Mouse (Mus musculus): ENCODE data around the gene Prom2.

DNA sequence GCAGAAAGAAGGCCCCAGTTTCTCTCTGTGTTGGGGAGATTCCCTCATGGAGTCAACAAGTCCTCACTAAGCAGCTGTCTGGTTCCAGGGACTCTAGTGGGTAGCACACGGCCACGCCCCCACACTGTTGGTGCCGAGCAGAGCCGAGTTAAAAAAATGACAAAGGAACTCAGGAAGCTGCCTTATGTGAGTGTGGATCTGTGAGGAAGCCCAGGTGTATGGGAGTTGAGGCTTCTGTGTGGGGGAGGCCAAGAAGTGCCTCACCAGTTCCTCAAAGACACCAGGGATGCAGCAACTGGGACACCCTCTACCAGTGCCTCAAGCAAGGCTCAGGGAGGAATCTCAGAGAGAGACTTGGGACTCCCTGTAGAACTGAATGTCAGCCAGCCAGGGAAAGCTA lies 62.1 kb downstream of the Prom2 start:
- TF ChIP-seq CTCF (IDR thresholded peaks at IDR 0.05; ENCODE audit: extremely low read depth, insufficient read depth, low read length) (no peak), POLR2A (IDR thresholded peaks at IDR 0.05; ENCODE audit: extremely low read depth, insufficient read depth, low read length) (no peak)

Measured in cortical plate, adult 2 months (tissue).